Mouse (Mus musculus) retina, postnatal 7 days (tissue): ENCODE measurements around the gene Btnl4.

Experiments
- DNase-seq: peaks from one replicate; pipeline ENCODE4 v3.0.0-alpha.2; 2012; ENCODE audit warnings: low read depth, low spot score

Gene Btnl4

GRCm38 (mm10) chr17:34437606-34438005 lies 39.5 kb downstream of the Btnl4 start:
- DNase-seq = no peak

GRCm38 (mm10) chr17:34437120-34437519 lies 40.0 kb downstream of the Btnl4 start:
- DNase-seq = no peak

- DNase-seq = no peak
Observed at GRCm38 (mm10) chr17:34427597-34427996, 49.5 kb downstream of the Btnl4 start.

- no peak for DNase-seq
Observed at GRCm38 (mm10) chr17:34420014-34420413, 57.1 kb downstream of the Btnl4 start.
